Mouse (Mus musculus): ENCODE results near the gene 1700025C18Rik. TPM values are rescaled to one million over a fixed set of nuclear protein-coding genes. Genes with fewer than 3 reads are reported as not detected.

1700025C18Rik gene
- total and polyA plus RNA-seq, 2 experiments from 2014 or later: not detected

- Histone ChIP-seq H3K9me3 (ENCODE audit: low read length) (no peaks in the 10 kb centered on the region), H3K4me1 (ENCODE audit: insufficient read depth, low read length) (peaks cover 25% of the 10 kb centered on the region), H3K27ac (0 out of 2 replicates have a peak overlapping the region, but pooled peaks have one; percentile 7), H3K4me3 (ENCODE audit: low read length) (no peak overlapping the region), H3K9ac (replicated peaks; ENCODE audit: low read length) (no peak overlapping the region), H3K36me3 (ENCODE audit: insufficient read depth, low read length) (no peaks in the 10 kb centered on the region), H3K27me3 (ENCODE audit: insufficient read depth, low read length) (peaks cover 7% of the 10 kb centered on the region; the same call in 1 of the 2 replicates), H3K4me2 (ENCODE audit: low read depth, low read length) (0 out of 2 replicates have a peak overlapping the region, but pooled peaks have one; percentile 11)
- TF ChIP-seq CTCF (IDR thresholded peaks at IDR 0.05; ENCODE audit: low read depth): no peak
- no peak for ATAC-seq
- WGBS: 15% methylated on average over 9 of the region's 9 CpGs
- DNase-seq (ENCODE audit: low spot score): peak; percentile 67
These were observed 17.2 kb downstream of the 1700025C18Rik start for GRCm38 (mm10) chr2:165073381-165073781.

- Histone ChIP-seq H3K9ac (replicated peaks; ENCODE audit: low read length) (0 out of 2 replicates have a peak overlapping the region, but pooled peaks have one; percentile 17), H3K27me3 (ENCODE audit: insufficient read depth, low read length) (no peaks in the 10 kb centered on the region), H3K27ac (no peak overlapping the region), H3K9me3 (ENCODE audit: low read length) (no peaks in the 10 kb centered on the region), H3K4me1 (ENCODE audit: insufficient read depth, low read length) (peaks cover 10% of the 10 kb centered on the region; the same call in 1 of the 2 replicates), H3K4me3 (ENCODE audit: low read length) (no peak overlapping the region), H3K4me2 (ENCODE audit: low read depth, low read length) (peak overlapping the region; percentile 35), H3K36me3 (ENCODE audit: insufficient read depth, low read length) (no peaks in the 10 kb centered on the region)
- TF ChIP-seq CTCF (IDR thresholded peaks at IDR 0.05; ENCODE audit: low read depth): peak; percentile 86
- DNase-seq (ENCODE audit: low spot score) (peak; percentile 89), ATAC-seq (peak; percentile 43)
- WGBS: 23% methylated on average over 23 of the region's 23 CpGs
These were observed 20.3 kb downstream of the 1700025C18Rik start for GRCm38 (mm10) chr2:165070096-165070816.

- DNase-seq (ENCODE audit: low spot score) (no peak), ATAC-seq (no peak)
- TF ChIP-seq CTCF (IDR thresholded peaks at IDR 0.05; ENCODE audit: low read depth): no peak
- Histone ChIP-seq H3K4me1 (ENCODE audit: insufficient read depth, low read length) (peaks cover 10% of the 10 kb centered on the region; the same call in 1 of the 2 replicates), H3K27me3 (ENCODE audit: insufficient read depth, low read length) (no peaks in the 10 kb centered on the region), H3K27ac (no peak overlapping the region), H3K4me2 (ENCODE audit: low read depth, low read length) (no peak overlapping the region), H3K4me3 (ENCODE audit: low read length) (no peak overlapping the region), H3K36me3 (ENCODE audit: insufficient read depth, low read length) (no peaks in the 10 kb centered on the region), H3K9ac (replicated peaks; ENCODE audit: low read length) (no peak overlapping the region), H3K9me3 (ENCODE audit: low read length) (no peaks in the 10 kb centered on the region)
- 52% methylated on average over 2 of the region's 2 CpGs for WGBS
These were observed 21.7 kb downstream of the 1700025C18Rik start for GRCm38 (mm10) chr2:165068806-165069205.

GRCm38 (mm10) chr2:165064489-165064888 is 26.1 kb downstream of the 1700025C18Rik start:
- WGBS: 40% methylated on average over 7 of the region's 7 CpGs
- no peak for TF ChIP-seq CTCF (IDR thresholded peaks at IDR 0.05; ENCODE audit: low read depth)
- Histone ChIP-seq H3K36me3 (ENCODE audit: insufficient read depth, low read length) (no peaks in the 10 kb centered on the region), H3K9me3 (ENCODE audit: low read length) (no peaks in the 10 kb centered on the region), H3K9ac (replicated peaks; ENCODE audit: low read length) (no peak overlapping the region), H3K27me3 (ENCODE audit: insufficient read depth, low read length) (no peaks in the 10 kb centered on the region), H3K4me2 (ENCODE audit: low read depth, low read length) (no peak overlapping the region), H3K4me3 (ENCODE audit: low read length) (no peak overlapping the region), H3K4me1 (ENCODE audit: insufficient read depth, low read length) (no peaks in the 10 kb centered on the region), H3K27ac (no peak overlapping the region)
- ATAC-seq (peak; percentile 32; the same call in 1 of the 2 replicates), DNase-seq (ENCODE audit: low spot score) (no peak)

DNA sequence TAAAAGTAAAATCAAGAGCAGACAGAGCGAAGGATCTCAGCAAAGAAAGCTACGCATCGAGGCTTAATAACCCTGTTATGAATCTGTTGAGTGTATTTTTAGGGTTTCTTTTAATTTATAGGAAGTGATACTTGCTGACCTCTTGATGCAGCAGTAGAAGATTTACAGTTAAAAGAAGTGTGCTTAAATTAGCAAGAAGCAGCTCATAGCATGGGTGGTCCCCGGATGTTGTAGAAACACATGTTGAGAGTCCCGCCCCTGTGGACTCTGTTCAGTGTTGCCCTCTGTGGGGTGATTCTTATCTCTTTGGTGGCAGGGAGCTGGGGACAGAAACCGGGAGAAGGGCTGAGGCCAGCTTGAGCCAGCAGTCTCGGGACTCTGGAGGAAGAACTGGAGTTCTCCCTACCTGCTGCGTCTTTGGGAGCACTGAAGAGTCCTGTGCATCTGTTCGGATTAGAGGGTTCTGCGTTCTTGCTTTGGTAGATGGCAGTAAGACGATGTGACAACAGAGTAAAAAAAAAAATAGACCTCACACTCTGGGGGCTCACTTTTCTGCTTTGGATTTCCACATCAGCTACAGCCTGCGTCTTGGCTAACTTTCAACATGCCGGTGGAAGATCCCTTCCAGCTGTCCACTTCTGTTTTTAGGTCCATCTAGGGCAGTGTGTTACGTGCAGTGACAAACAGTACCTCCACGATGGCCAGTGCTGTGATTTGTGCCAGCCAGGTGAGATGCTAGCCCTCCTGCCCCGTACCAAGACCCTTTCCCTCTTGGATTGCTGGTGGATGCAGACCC is 28.7 kb downstream of the 1700025C18Rik start:
- H3K27ac ChIP-seq: no peak overlapping the region
- ATAC-seq: no peak
- H3K4me2 ChIP-seq (ENCODE audit: low read depth, low read length): no peak overlapping the region
- no peaks in the 10 kb centered on the region for H3K4me1 ChIP-seq (ENCODE audit: insufficient read depth, low read length)
- no peaks in the 10 kb centered on the region for H3K9me3 ChIP-seq (ENCODE audit: low read length)
- DNase-seq (ENCODE audit: low spot score): no peak
- H3K36me3 ChIP-seq (ENCODE audit: insufficient read depth, low read length): no peaks in the 10 kb centered on the region
- H3K27me3 ChIP-seq (ENCODE audit: insufficient read depth, low read length): no peaks in the 10 kb centered on the region
- H3K9ac ChIP-seq (replicated peaks; ENCODE audit: low read length): no peak overlapping the region
- 80% methylated on average over 16 of the region's 16 CpGs for WGBS
- no peak overlapping the region for H3K4me3 ChIP-seq (ENCODE audit: low read length)
- no peak for TF ChIP-seq CTCF (IDR thresholded peaks at IDR 0.05; ENCODE audit: low read depth)

- H3K4me1 ChIP-seq (ENCODE audit: insufficient read depth, low read length): peaks cover 4% of the 10 kb centered on the region; the same call in 1 of the 2 replicates
- WGBS: 91% methylated on average over 4 of the region's 4 CpGs
- no peaks in the 10 kb centered on the region for H3K27me3 ChIP-seq (ENCODE audit: insufficient read depth, low read length)
- H3K36me3 ChIP-seq (ENCODE audit: insufficient read depth, low read length): no peaks in the 10 kb centered on the region
- no peaks in the 10 kb centered on the region for H3K9me3 ChIP-seq (ENCODE audit: low read length)
- no peak overlapping the region for H3K4me2 ChIP-seq (ENCODE audit: low read depth, low read length)
- no peak for TF ChIP-seq CTCF (IDR thresholded peaks at IDR 0.05; ENCODE audit: low read depth)
- H3K4me3 ChIP-seq (ENCODE audit: low read length): no peak overlapping the region
- no peak overlapping the region for H3K9ac ChIP-seq (replicated peaks; ENCODE audit: low read length)
- ATAC-seq: no peak
- H3K27ac ChIP-seq: no peak overlapping the region
- no peak for DNase-seq (ENCODE audit: low spot score)
These were observed 30.6 kb downstream of the 1700025C18Rik start for GRCm38 (mm10) chr2:165059961-165060360.
